Mouse (Mus musculus) thymus, postnatal 25 days (tissue): ENCODE data around the gene Gm16451.
"Not testable (repeated sequence)": the region's sequence is repeated elsewhere in the genome, so short reads cannot be mapped to it uniquely, and the experiment has no call there.

Experiments
- DNase-seq: peaks from one replicate; pipeline ENCODE4 v3.0.0; 2022

Gm16451 gene

DNA sequence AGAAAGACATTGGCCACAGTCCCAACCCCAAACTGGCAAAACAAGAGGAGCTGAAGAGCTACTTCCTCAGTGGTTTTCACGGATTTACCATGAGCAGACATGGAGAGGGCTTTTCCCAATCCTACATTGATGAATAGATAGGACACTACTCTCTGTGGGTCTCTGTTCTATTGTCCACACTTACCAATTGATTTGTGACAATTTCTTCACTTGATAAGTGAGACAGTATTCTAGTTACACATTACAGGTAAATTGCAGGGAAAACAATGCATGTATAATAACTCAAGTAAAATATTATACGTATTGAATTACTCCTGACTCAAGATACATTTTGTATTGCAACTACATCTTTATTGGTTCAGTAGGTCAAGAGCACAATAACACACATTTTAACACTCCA is at the start of gene Gm16451:
Gene Gm16451 (minus strand): TSS at position 101 of the 400 bp plus-strand sequence.
- DNase-seq = not testable (repeated sequence)

DNA sequence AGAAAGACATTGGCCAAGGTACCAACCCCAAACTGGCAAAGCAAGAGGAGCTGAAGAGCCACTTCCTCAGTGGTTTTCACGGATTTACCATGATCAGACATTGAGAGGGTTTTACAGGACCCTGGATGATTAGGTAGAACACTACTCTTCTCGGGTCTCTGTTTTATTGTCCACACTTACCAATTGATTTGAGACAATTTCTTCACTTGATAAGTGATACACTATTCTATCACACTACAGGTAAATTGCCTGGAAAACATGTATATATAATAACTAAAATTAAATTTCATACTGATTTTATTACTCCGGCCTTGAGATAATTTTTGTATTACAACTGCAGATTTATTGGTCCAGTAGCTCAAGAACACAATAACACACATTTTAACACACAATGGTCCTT is 45.9 kb upstream of the Gm16451 start, which contains the start of gene Vmn1r142:
Gene Vmn1r142 (minus strand): TSS at position 101 of the 400 bp plus-strand sequence.
- not testable (repeated sequence) for DNase-seq

- DNase-seq = not testable (repeated sequence)
Observed at GRCm38 (mm10) chr7:22134641-22135040, 16.6 kb upstream of the Gm16451 start, which contains the start of gene Gm10666. Gene Gm10666 (minus strand): TSS chr7:22134741.

DNA sequence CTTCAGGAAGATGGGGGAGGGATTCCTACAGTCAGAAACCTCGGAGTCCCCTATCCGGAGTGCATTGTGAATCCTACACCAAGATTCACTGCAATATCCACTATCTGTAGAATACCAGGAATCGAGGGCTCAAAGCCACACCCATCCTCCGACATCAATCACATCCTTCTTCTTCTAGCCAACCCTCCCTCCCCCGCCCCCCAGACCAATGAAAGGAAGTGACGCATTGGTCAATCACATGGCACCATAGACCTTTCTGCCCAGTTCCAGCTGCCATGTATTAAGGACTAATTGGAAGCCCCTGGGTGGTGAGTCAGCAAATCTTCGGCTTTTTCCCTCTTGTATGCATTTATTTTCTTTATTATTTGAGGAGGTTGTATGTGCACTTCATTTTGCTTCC is 49.3 kb downstream of the Gm16451 start, which contains the start of gene Vmn1r139:
Gene Vmn1r139 (plus strand): TSS at position 301 of the 400 bp plus-strand sequence.
- DNase-seq = not testable (repeated sequence)
